Mouse (Mus musculus) macrophage (primary cell): Measurements from ENCODE around the gene Med19. TPM values are rescaled to one million over a fixed set of nuclear protein-coding genes. Genes with fewer than 3 reads are reported as not detected.

Source experiments
- H3K27ac ChIP-seq: fragments of 350-480 bp; formaldehyde crosslinking; 2 replicates; pipeline ENCODE4 v1.9.0; 2021
- H3K36me3 ChIP-seq: fragments of 350-480 bp; formaldehyde crosslinking; 2 replicates; pipeline ENCODE4 v1.9.0; 2021; ENCODE audit errors: inconsistent target
- H3K4me3 ChIP-seq: fragments of 350-480 bp; formaldehyde crosslinking; 2 replicates; pipeline ENCODE4 v1.9.0; 2021; ENCODE audit errors: inconsistent target
- H3K79me2 ChIP-seq: fragments of 350-480 bp; formaldehyde crosslinking; 2 replicates; pipeline ENCODE4 v1.9.0; 2021; ENCODE audit errors: inconsistent target
- WGBS: methylation state at CpG from one replicate; pipeline ENCODE4 v1.1.7; 2026; ENCODE audit warnings: inconsistent platforms; ENCODE audit not compliant: missing documents; 5-methylcytosine and 5-hydroxymethylcytosine counted together
- polyA plus RNA-seq: library from polyadenylated mRNA; stranded (reverse); fragments of 250-400 nt; gene quantifications from 3 replicates; pipeline ENCODE4 v1.2.4, GENCODE M21; 2018; ENCODE audit warnings: inconsistent platforms

Gene Med19
- polyA plus RNA-seq, 1 experiment from 2014 or later: 22.2 TPM

DNA sequence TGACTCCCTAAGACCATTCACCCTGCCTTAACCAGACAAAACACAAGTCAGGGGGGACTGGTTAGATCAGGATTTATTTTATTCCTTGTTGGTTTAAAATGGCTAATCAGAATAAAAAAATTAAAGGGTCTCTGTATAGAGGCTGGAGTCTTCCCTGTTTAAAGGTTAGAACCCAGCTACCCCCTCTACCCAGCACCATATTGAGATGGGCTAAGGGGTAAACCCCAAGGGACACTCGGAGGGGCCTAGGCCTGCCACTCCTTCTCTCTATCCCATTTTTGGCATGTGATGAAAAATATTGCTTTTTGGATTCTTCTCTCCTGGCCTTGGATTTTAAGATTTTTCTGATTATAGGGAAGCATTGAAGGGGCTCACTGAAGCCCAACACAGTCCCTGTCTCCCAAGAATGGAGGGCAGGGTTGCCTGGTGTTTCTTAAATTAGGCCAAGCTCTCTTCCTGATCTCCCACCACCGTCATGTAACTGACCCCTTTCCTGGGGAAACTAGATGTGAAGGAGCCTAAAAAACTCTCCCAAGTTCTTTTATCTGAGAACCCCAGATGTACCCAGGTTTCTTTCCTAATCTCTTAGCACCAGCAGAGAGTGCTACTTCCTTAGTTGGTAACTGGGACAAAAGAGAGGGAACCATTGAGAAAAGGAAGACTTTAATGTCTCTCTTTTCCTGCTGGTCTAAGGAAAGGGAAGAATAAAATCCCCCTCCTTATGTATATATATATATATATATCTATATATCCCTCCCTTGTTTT, 10.1 kb downstream of the Med19 start:
- no peaks in the 10 kb centered on the region for H3K79me2 ChIP-seq
- H3K4me3 ChIP-seq: no peak overlapping the region
- no peak overlapping the region for H3K27ac ChIP-seq
- peaks cover 67% of the 10 kb centered on the region for H3K36me3 ChIP-seq
- 78% methylated on average over 2 of the region's 2 CpGs for WGBS

DNA sequence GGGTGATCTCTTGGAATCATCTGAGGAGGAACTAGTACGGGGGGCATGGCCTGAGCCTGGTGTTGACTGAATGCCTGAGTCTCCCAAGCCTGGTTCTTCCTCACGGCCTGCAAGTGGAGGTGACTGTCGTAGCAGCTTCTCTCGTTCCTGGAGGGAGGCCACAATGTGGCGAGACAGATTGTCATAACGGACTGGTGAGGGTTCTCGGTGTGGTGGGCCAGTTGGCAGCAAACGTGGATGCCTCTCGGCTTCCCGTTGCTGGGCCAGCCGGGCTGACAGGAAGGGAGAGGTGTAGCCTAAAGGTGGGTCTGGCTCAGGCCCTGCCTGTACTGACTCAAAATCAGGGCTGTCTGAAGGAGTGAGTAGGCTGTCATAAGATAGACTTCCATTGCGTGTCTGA, 11.8 kb downstream of the Med19 start:
- H3K79me2 ChIP-seq: no peaks in the 10 kb centered on the region
- H3K36me3 ChIP-seq: peaks cover 77% of the 10 kb centered on the region
- no peak overlapping the region for H3K27ac ChIP-seq
- no peak overlapping the region for H3K4me3 ChIP-seq
- 97% methylated on average over 12 of the region's 12 CpGs for WGBS

DNA sequence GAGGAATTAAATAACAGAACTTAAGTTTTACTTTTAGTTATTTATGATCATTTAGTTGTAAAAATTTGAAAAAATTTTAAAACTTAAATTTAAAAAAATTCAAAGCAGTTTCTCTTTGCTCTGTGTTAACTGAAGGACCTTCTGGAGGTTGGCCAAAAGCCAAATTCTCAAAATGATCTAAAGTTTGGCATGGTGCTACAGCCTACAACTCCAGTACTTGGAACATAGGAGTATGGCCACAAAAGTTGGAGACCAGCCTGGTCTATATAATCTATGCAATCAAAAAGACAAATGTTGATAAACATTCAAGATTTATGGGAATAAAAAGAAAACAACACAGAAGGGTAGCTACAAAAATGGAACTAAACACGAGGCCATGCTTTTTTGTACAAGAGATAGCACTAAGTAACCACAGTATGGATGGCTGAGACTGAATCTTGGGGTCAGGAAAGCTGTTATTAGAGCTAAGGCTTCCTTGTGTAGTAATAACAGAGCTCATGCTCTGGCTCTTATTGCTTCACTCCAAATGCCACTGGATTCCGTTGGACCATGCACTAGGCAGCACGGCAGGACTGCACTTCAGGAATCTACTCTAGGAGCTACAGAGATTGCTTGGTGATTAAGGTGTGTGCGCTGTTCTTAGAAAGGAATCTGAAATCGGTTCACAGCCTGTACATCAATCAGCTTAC, 16.9 kb downstream of the Med19 start:
- WGBS: 97% methylated on average over 5 of the region's 5 CpGs
- H3K27ac ChIP-seq: no peak overlapping the region
- peaks cover 55% of the 10 kb centered on the region for H3K36me3 ChIP-seq
- no peak overlapping the region for H3K4me3 ChIP-seq
- H3K79me2 ChIP-seq: no peaks in the 10 kb centered on the region; the same call in 1 of the 2 replicates

DNA sequence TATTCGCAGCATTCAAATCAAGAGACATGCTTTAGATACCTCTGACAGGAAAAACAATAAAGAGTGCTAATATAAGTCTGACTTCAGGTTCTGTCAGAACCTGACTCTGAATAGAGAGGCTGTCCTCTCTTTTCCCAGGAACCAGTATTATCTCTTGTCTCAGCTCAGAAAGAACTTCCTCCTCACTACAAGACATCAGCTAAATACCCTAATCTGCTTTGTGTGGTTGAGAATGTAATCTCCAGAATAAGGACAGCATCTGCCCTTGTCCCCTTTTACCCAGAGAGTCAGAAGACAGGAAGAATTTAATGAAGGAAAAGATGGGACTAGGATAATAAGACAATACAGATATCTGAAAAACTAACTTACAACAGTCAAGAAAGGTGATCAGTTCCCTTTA, 25.3 kb downstream of the Med19 start:
- H3K27ac ChIP-seq: no peak overlapping the region
- H3K79me2 ChIP-seq: peaks cover 53% of the 10 kb centered on the region
- peaks cover 10% of the 10 kb centered on the region; the same call in 1 of the 2 replicates for H3K36me3 ChIP-seq
- no peak overlapping the region for H3K4me3 ChIP-seq
- 92% methylated on average over 1 of the region's 1 CpGs for WGBS

DNA sequence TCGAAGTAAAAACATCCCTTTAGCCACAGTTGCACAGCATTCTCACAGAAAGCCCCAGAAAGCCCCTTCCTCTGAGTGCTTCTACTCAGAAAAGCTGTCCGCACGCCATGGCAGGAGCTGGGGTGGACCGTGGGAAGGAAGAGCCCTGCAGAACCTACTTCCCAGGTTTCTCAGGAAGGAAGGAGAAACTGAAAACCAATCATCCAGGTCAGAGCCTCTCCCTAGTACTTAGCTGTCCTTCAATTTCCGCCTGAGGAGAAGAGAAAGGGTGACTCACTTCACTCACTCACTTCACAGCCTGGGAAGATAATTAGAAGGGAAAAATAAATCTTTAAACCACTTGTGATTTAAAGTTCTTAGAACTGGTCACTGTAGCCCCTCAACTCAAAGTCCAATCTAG, 26.1 kb downstream of the Med19 start:
- H3K36me3 ChIP-seq: peaks cover 10% of the 10 kb centered on the region; the same call in 1 of the 2 replicates
- 90% methylated on average over 5 of the region's 5 CpGs for WGBS

DNA sequence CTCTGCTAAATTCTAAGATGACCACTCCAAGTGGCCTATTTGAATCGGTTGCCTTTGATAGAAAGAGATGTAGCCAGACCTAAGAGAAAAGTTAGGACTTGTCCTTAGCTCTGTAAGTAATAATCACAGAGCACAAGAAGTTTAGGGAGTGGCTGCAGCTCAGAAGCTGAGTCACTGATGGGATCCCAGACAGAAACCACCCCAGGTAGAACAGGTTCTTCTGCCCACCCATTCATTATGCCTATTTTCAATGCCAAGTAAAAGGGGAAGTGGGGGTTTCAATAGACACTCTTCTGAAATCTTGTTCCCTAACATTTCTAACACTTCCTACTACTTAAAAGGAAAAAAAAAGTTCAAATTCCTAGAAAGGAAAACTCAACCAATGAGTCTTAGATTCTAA, 27.1 kb downstream of the Med19 start:
- H3K27ac ChIP-seq: no peak overlapping the region
- 100% methylated on average over 1 of the region's 1 CpGs for WGBS
- H3K36me3 ChIP-seq: peaks cover 10% of the 10 kb centered on the region; the same call in 1 of the 2 replicates
- H3K4me3 ChIP-seq: no peak overlapping the region
- H3K79me2 ChIP-seq: peaks cover 71% of the 10 kb centered on the region

More for the DNA sequence above, 26.1 kb downstream of the Med19 start:
- Histone ChIP-seq H3K27ac (no peak overlapping the region), H3K79me2 (peaks cover 61% of the 10 kb centered on the region), H3K4me3 (no peak overlapping the region)

DNA sequence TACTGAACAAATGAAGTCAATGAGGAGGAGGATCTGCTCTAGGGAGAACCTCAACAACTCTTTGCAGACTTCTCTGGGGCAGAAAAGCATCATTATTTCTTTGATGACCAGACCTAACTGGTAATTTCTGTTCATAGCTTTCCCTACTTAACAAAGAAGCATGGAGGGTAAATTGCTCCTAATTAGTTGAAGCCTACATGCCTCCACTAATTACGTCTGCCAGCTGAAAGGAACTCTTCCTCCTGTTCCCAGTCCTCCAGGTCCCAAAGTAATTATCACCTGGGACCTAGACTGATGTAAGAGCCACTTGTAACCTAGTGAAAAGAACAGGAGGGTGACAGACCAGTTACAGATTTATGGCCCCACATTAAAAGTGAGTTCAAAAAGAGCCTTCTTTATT, 29.3 kb downstream of the Med19 start:
- Histone ChIP-seq H3K79me2 (peaks cover 89% of the 10 kb centered on the region), H3K27ac (no peak overlapping the region), H3K4me3 (no peak overlapping the region), H3K36me3 (peaks cover 13% of the 10 kb centered on the region; the same call in 1 of the 2 replicates)
- 100% methylated on average over 1 of the region's 1 CpGs for WGBS

DNA sequence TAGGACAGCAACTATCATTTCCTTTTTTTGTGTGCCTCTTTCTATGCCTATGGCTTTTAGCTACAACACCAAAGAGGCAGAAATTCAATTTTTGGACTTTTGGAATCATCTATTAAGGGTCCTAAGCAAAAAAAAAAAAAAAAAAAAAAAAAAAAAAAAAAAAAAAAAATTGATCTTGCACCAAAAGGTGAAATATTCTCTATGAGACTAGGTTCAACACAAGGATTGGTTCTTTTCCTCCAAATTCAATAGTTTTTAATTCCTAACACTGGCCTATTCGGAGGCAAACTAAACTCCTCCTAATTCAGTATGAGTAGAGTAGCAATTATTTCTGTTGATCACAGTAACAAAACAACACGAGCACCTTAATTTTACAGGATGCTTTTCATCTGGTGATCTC, 33.7 kb downstream of the Med19 start:
- 89% methylated on average over 2 of the region's 2 CpGs for WGBS
- peaks cover 75% of the 10 kb centered on the region for H3K79me2 ChIP-seq
- no peak overlapping the region for H3K27ac ChIP-seq
- peaks cover 13% of the 10 kb centered on the region; the same call in 1 of the 2 replicates for H3K36me3 ChIP-seq
- no peak overlapping the region for H3K4me3 ChIP-seq

DNA sequence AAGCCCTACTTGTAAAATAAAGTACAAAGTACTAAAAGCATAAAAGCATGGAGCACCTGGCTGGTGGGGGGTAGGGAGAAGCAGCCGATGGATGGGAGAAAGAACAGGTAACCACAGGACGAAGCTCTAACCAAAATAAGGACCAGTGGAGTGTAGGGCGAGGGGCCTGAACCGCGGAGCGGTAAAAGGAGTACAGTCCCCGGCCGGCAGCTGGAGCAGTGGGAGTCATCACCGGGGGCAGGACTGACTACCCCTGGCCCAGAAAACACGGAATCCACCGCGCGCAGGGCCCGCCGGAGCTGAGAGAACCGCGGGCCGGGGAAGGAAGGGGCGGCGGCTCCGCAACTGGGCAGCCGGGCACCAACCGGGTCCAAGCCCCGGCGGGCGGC, 36.2 kb downstream of the Med19 start:
- H3K27ac ChIP-seq: peak overlapping the region; percentile 47
- peaks cover 9% of the 10 kb centered on the region; the same call in 1 of the 2 replicates for H3K36me3 ChIP-seq
- H3K4me3 ChIP-seq: peak overlapping the region; percentile 91
- H3K79me2 ChIP-seq: peaks cover 50% of the 10 kb centered on the region
- 0% methylated on average over 18 of the region's 26 CpGs for WGBS

DNA sequence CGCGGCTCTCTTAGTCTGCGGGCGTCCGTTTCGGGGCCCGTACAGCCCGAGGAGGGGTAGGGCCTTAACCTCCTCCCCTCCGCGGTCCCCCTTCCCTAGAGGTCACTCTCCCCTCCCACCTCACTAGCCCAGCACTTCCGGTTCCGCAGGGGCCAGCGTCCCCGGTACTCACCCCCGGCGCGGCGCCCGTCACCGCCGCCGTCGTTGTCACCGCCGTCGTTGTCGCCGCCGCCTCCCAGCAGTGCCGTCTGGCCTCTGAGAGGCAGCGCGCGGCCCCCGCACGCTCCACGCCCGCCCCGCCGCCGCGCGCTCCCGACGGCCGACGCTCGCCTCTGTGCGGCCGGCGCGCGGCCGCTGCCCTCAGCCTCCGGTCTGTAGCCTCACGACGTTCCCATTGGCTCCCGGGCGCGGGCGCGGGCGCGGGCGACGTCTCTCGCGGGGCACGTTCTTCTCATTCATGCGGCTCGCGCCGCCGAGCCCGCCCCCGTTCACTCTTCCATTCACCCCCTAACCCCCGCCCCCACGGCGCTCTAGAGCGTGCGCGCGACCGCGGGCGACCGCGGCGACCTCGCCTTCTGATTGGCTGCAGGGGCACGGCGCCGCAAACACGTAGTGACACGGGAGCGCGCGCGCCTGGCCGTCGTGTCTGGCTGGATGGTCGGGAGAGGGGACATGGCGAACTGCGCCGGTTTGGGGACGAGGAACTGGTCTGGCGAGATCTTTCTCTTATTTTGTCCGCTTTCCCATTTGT, 36.8 kb downstream of the Med19 start, which contains the start of gene Zdhhc5:
Gene Zdhhc5 (minus strand): TSS at position 370 of the 751 bp plus-strand sequence.
- under 1% methylated on average over 105 of the region's 107 CpGs for WGBS
- H3K27ac ChIP-seq: peak within 1 kb of the TSS; percentile 83
- H3K36me3 ChIP-seq: peaks cover 9% of the 10 kb centered on the region; the same call in 1 of the 2 replicates
- H3K79me2 ChIP-seq: peaks cover 44% of the 10 kb centered on the region
- H3K4me3 ChIP-seq: peak within 1 kb of the TSS; percentile 91

DNA sequence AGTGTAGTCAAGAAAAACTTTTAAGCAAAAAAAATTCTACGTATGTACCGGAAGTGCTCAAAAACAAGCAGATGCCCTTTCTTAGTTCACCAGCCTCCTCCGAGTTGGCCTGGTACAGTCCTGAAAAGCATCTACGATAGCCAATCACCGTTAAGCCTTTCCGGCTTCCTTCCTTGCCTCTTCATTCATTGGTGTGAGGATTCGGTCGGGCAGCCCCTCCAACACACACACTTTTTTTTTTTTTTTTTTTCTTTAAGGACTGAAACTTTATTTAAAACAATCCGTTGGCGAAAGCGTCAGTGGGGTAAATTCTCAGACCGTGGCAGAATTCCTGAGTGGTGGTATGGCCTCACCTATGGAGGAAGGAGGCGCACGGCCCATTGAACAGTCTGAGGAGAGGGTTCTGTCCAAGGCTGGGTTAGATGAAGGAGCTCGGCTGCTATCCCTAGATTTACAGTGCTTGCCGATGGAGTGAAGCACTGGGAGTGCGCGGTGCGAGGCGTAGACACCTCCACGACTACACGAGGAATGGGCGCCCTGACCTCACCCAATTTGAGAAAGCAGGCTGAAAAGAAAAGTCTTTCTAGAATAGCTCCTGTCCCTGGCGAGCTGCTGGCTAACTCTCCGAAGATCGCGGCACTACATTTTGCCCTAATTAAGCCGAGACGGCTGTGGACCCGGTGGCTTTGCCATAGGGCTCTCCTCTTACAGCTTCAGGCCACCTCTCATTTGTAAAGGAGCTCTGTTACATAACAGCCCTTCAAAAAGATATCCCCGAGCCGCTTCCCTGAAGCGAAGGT, 37.6 kb downstream of the Med19 start:
- peak overlapping the region; percentile 83 for H3K27ac ChIP-seq
- H3K4me3 ChIP-seq: peak overlapping the region; percentile 59
- peaks cover 37% of the 10 kb centered on the region for H3K79me2 ChIP-seq
- peaks cover 2% of the 10 kb centered on the region; the same call in 1 of the 2 replicates for H3K36me3 ChIP-seq
- WGBS: 2% methylated on average over 33 of the region's 33 CpGs

DNA sequence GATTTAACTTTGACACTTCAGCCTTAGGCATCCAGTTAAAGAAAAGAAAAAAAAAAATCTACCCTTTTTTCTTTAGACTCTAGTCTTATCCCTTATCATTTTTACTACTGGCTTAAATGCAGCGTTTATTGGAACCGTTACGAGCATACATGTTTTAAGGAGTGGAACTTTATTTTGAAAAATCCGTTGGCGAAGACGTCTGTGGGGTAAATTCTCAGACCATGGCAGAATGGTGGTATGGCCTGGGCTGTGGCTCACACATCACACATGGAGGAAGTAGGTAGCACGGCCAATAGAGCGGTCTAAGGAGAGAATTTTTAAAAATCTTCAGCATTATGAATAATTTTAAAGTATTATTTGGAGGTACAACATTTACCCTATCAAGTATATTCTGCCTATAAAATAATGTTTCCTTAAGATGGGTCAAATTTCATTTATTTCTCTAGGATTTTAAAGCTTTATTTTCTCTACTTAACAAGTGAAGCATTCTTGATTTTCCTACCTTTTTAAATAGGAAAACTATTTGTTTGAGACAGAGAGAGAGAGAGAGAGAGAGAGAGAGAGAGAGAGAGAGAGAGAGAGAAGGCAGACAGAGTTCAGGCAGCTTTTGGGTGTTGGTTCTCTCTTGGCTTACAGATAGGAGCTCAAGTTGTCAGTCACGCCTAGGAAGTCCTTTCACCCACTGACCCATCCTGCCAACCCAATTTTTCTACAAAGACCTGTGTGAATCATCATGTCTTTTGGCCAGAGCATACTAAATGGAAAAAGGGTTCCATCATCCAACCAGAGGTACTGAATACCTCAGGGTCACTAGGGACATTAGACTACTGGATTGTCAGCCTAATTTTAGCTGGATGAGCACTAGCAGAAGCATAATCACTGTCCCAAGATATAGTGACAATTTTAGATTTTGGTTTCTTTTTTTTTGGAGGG, 38.5 kb downstream of the Med19 start:
- Histone ChIP-seq H3K79me2 (peaks cover 27% of the 10 kb centered on the region), H3K36me3 (no peaks in the 10 kb centered on the region), H3K27ac (peak overlapping the region; percentile 83), H3K4me3 (peak overlapping the region; percentile 59)
- WGBS: 31% methylated on average over 9 of the region's 9 CpGs

DNA sequence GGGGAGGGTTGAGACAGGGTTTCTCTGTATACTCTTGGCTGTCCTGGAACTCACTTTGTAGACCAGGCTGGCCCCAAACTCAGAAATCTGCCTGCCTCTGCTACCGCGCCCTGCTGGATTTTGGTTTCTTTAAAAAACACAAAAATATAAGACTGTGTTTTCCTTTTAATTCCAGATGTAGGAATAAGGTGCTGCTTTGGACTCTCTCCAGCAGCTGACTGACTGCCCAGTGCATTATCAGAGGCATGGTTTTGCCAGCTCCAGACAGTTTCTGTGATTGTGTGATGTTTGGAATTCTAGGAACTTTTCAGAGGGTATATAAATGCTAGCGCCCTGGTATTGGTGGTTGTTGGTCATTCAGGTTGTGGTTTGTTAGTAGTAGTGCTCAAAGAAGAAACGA, 39.2 kb downstream of the Med19 start:
- 92% methylated on average over 4 of the region's 4 CpGs for WGBS
- no peak overlapping the region for H3K4me3 ChIP-seq
- H3K79me2 ChIP-seq: peaks cover 25% of the 10 kb centered on the region
- no peak overlapping the region for H3K27ac ChIP-seq
- H3K36me3 ChIP-seq: no peaks in the 10 kb centered on the region
